Mouse (Mus musculus) frontal cortex, adult (tissue): ENCODE data around the gene Nudt17.
"Not testable (repeated sequence)": the region's sequence is repeated elsewhere in the genome, so short reads cannot be mapped to it uniquely, and the experiment has no call there.

Experiments used
- ATAC-seq: cut with Nextera tagmentation; 2 replicates; pipeline ENCODE4 v1.9.2; 2017; ENCODE audit warnings: mild to moderate bottlenecking, moderate library complexity, mixed read lengths; ENCODE audit not compliant: low TSS enrichment

Nudt17 gene

DNA sequence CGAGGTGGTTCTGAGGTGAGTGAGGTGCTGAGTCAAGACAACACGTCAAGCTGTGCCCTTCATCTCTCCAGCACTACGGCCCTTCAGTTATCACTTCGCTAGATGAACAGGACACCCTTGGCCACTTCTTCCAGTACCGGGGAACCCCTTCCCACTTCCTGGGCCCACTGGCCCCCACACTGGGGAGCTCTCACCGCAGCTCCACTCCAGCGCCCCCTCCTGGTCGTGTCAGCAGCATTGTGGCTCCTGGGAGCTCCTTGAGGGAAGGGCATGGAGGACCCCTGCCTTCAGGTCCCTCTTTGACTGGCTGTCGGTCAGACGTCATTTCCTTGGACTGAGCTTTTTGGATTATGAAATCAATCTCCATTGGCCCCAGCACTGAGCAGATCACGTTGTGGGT, 3.6 kb downstream of the Nudt17 start:
- no peak for ATAC-seq

DNA sequence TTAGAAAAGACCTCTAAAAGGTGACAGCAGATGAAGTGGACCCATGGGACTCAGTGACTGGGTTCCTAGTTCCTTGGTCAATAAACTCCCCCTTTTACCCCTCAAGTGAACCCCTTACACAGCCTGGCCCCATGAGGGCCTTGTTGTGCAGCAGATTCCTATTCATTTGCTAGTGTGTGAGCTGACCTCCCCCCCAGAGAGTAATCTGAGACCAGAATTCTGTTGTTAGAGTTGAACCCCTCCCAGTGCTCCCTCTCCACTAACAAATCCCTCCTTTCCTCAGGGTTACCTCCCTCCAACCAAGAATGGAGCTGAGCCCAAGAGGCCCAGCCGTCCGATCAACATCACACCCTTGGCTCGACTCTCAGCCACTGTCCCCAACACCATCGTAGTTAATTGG, 7.4 kb downstream of the Nudt17 start:
- no peak for ATAC-seq

DNA sequence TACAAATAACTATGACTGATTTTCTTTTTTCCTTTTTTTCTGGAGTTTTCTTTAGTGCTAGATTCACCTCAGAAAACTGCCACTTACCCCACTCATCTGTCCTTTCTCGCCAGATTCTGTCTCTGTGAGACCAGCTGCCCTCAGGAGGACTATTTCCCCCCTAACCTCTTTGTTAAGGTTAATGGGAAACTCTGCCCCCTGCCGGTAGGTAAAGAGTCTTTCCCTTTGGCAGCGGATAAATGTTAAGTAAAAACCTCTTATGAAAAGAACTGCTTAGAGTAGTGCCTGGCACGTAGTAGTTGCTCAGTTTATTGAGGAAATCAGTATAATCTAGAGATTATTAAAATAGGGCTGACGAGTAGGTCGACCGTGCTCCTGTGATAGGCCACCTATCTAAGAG, 8.0 kb downstream of the Nudt17 start:
- no peak for ATAC-seq

DNA sequence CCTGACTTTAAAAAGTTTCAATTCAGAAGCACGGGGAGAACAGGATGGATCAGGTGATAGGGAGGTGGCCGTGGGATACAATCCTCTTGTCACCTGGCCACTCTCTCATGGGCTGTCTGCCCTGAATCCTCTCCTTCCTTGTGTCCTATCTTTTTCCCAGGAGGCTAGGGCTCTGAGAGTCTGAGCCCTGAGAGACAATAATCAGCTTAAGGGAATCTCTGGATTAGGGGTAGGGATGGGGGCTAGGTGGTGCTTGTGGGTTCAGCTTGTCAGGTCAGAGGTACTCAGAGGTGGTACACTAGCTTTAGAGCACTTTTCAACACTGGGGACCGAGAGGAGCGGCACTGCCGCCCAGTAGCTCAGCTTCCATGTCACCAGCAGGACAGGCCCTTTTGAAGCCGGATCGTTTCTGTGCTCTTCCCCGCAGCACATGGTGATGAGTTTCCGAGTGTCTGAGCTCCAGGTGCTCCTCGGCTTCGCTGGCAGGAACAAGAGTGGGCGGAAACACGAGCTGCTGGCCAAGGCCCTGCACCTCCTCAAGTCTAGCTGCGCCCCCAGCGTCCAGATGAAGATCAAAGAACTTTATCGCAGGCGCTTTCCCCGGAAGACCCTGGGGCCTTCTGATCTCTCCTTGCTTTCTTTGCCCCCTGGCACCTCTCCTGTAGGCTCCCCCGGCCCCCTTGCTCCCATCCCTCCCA, 9.2 kb downstream of the Nudt17 start:
- peak; percentile 26; the same call in 1 of the 2 replicates for ATAC-seq

DNA sequence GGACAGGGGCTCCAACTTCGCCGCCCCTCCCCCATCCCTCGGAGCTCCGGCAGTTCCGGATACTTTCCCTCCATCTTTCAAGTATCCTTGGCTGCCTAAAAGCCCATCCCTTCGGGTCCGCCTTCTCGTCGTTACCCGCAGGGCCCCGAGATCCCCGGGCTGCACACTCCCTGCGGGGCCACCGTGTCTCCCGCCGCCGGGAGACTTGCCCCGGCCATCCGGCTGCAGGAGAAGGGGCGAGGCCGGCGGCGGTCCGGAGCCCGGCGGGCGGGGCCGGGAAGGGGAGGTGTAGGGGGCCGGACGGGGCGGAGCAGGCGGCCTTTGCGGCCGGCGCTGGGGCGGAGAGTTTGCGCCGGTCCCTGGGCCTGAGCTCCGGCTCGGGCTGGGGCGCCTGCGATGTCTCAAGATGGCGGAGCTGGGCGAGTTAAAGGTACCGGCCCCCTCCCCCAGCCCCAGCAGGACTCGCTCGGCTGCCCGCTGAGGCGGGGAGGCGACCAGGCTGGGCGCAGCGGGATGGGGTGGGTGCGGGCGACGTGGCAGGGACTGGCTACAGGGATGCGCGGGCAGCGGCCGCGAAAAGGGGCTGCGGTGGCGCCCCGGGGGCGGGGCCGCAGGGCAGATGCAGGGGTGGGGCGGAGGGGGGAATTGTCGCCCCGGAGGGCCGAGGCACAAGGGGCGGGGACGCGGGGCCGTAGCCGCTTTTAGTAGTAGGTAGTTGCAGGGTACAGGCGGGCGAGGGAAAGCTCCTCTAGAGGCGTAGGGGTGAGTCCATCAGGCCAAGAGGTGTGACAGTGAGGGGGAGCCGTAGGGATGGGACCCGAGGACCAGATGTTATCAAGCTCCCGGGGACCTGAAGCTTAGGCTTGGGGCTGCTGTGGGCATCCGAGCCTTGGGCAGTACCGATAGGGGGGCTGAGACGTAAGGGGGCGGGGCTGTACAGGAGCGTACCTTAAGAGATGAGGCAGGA, 11.3 kb downstream of the Nudt17 start:
- ATAC-seq: peak; percentile 82

DNA sequence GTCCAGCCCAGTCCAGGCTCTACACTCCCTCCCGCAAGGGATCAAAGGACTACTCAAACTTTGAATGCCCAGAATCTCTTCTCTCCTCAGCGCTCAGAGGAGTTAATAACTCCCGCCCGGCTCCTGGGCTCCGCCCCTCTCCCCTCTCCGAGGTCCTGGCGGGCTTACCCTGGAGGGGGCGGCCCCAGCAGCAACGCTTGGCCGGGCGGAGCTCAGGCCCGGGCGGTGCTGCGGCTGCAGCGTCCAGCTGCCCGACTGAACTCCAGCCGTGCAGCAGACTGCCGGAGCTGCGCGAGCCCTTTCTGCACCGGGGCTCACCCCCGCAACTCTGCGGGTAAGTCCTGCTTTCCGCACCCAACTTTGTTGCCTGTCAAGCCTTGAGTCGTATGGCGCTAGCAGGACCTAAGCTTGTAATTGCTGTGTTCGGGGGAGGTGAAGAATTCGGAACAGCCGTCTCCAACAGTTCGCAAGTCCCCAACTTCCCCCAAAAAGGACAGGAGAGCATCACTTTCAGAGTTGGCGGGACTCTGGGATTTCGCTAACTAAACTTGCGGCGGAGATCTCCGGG, 12.1 kb downstream of the Nudt17 start, which contains the start of gene Pias3:
Gene Pias3 (plus strand): TSS at position 187 of the 568 bp plus-strand sequence.
- ATAC-seq: peak; percentile 47

DNA sequence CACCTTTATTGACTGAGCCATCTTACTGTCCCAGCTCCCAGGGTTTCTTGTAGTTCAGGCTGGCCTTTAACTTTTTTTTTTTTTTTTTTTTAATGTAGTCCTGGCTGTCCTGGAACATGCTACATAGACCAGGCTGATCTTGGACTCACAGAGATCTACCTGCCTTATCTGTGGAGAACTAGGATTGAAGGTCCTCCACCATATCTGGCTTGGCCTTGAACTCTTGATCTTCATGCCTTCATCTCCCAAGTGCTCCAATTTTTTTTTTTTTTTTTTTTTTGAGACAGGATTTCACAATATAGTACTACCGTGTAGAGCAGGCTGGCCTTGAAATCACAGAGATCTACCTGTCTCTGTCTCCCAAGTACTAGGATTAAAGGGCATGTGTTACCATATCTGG, 14.8 kb downstream of the Nudt17 start:
- ATAC-seq: no peak

DNA sequence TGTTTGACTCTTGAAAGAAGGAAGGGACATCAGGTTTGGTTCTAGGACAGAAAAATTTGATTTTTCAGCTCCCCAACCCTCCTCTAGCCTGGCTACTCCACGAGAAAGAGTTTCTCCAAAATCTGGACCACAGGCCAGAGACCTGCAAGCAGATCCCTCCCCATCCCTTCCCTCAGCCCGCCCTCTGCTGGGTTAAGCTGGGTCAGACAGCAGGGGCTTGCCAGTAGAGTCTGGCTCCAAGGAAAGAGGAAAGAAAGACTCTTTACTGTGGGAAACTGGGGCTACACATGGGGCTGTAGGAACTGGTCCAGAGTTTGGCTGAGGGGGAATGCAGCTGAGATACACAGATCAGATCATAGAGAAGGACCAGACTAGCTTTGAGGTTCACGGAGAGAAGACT, 15.9 kb downstream of the Nudt17 start:
- ATAC-seq: no peak

DNA sequence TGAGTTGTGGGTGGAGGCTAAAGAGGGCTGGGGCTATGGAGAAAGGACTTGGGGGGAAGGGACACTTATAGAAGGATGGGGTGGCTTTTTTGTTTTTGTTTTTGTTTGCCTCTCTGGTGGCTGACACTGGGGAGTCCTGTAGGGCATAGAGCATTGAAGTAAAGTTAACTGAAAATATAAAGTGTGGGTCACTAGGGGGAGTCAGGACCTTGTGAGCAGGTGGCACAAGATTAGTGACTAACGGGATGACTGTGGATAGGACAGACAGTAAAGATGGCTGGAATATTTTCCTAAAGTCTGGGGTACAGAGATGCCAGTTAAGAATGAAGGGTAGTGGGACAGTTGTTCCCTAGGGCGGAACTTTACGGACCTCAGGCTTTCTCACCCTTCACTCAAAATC, 18.1 kb downstream of the Nudt17 start:
- no peak for ATAC-seq

DNA sequence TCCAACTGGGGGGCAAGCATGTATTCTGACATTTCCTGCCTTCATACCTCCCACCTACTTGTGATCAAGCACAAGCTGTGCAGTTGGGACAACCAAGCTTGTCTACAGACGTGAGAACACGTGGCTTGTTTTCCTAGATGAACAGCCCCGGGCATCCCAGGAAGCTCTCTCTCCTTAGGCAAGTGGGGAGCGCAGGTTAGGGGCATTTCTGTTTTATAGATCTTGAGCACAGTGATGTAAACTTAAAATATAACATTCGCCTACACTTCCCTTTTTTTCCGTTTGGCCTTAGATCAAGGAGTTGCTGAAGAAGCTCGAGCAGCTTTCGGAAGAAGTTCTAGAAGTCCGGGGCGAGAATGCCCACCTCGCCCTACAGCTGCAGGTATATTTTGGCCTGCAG, 19.5 kb downstream of the Nudt17 start:
- peak; percentile 41; the same call in 1 of the 2 replicates for ATAC-seq

DNA sequence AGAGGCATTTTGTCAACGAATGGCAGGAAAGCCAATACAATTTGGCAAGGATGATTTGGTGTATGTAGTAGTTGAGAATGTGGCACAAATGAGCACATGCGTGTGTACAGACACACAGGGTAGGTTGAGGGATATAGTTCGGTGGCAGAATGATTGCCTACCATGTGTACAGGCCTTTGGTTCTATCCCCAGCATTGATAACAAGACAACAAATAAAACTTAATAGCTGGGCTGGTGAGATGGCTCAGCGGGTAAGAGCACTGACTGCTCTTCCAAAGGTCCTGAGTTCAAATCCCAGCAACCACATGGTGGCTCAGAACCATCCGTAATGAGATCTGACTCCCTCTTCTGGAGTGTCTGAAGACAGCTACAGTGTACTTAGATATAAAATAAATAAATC, 22.3 kb downstream of the Nudt17 start:
- ATAC-seq: not testable (repeated sequence)

DNA sequence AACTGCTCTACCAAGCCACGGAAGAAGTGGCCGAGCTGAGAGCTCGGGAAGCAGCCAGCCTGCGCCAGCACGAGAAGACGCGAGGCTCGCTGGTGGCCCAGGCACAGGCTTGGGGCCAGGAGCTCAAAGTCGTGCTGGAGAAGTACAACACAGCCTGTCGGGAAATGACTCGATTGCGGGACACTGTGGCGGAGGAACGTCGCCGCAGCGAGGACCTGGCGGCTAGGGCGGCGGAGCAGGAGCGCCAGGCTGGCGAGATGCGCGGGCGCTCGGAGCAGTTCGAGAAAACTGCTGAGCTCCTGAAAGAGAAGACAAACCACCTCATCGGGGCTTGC, 23.6 kb downstream of the Nudt17 start:
- ATAC-seq: peak; percentile 21; the same call in 1 of the 2 replicates

DNA sequence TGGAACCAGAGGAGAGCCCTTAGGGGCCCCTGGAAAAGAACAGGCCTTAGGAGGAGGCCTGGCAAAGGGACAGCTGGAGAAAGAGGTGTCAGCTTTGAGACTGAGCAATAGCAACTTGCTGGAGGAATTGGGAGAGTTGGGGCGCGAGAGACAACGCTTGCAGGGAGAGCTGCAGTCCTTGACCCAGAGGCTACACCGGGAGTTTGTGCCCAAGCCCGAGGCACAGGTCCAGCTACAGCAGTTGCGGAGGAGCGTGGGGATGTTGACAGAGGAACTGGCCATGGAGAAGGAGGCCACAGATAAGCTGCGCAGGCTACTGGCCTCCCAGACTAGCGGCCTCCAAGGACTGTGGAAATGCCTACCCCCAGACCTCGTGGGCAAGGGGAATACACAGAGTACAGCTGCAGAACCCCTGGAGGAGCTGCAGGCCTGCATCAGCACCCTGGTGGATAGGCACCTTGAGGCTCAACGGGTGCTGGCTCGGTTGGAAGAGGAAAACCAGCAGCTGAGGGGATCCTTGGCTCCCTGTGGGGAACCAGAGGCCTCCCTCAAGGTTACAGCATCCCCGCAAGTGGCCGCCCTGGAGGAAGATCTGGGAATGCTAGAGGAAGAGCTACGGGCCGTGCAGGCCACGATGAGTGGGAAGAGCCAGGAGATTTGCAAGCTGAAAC, 24.1 kb downstream of the Nudt17 start:
- ATAC-seq: 0 out of 2 replicates have a peak, but pooled peaks have one; percentile 3

DNA sequence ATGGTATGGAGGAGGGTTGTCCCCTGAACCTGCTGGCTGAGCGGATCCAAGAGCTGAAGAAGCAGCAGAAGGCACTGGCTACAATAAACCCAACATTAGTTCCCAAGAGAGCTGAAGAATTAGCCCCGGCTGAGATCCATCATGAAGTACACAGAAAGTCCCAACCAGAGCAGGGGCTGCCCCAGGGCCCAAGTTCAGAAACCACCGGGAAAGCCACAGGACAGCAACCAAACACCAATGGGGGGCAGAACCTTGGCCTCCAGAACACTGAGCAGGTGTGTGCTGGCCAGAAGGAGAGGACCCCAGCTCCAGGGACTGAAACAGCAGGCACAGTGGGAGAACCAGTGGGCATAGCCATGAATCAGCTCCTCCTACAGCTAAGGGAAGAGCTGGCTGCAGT, 24.9 kb downstream of the Nudt17 start:
- ATAC-seq: peak; percentile 48; the same call in 1 of the 2 replicates

DNA sequence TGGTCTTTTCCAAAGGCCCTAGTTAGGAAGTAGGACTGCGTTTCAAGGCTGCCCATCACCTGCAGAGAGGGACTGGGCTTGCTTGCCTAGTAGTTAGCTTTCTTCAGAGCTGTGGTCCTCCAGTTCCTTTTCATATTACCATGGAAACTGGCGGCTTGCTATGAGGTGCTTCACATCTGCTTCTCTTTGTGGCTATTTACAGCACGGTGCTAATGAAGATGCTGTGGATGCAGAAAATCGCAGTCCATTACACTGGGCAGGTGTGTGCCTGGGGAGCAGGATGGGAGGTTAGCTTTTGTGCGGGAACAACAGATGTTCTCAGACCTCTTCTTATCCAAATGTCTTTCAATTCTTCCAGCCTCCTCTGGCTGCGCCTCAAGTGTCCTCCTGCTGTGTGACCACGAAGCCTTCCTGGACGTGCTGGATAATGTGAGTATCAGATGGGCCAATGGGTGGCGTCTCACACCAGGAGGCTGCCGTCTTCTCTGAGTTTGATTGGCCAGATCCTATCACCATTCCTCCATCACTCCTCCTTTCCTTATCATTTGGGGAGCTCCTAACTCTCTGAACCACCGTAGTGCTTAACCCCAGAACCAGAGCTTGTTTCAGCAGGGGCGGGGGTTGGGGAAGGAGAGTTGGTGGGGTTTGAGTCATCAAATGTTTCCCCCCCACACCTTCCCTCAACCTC, 27.9 kb downstream of the Nudt17 start:
- no peak for ATAC-seq

DNA sequence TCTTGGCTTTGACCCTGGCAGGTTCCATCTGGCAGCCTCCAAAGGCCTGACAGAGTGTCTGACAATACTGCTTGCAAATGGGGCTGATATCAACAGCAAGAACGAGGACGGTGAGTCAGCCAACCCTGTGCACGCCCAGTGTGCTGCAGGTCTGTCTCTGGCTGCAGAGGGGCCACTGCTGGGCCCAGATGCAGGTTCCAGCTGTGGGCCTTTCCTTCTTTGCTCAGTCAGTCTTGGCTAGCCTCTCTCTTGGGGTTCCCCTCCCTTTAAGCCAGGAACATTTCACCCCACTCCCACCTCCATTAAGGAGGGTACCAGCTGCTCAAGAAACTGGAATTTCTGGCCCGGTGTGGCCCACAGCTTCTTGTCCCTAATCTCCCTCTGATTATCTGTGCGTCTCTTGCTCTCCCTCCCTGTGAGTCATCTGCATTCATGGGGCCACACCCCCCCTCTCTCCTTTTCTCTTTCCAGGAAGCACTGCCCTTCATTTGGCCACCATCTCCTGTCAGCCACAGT, 29.1 kb downstream of the Nudt17 start:
- no peak for ATAC-seq

DNA sequence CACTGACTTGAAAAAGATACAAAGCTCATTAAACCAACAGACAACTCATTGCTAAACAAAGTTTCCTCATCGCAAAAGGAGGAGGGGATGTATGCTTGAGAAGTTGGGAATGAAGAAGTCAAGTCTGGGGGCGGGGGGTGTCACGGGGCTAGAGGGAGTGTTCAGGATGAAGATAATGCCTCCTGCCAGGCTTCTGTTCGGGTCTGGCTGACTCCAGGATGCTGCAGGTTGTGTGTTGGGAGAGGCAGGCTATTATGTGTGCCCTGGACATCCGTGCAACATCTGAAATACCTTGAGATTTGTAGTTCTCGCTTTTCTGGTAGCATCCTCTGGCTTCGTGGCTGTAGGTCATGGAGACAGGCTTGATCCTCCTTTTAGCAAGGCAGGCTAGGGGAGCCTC, 29.9 kb downstream of the Nudt17 start:
- ATAC-seq: no peak

DNA sequence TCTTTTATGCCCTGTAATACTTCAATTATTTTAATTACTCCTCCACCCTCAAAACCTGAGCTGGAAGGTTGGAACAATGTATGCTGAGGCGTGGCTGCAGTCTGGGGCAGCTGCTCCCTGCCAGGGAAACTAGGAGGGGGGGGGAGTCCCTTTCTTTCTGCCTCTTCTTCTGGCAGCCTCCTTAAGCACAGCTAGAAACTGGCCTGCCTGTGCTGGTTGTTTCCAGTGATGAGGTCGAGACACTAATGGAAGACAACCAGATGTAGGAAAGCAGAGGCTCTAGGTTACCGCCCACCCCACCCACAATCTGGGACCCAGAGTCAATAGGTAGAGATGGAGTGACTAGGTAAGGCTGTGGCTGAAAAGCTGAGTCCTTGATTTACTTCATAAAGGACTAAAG, 32.7 kb downstream of the Nudt17 start:
- ATAC-seq: no peak

DNA sequence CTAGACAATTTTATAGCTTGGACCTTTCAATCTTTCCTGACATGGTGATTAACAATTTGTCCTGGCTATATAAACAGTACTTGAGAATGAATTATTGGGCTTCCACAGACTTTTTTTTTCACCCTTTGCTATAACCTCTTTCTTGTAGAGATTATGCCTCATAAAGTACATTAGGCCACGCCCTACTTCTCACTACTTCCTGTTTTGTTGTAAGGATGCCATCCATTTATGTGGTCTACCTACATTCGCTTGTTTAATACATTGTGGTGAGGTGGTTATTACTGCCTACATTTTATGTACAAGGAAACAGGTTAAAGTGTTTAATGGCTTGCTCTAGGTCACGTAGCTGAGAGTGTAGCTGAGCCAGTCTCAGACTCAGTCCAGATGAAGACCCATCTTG, 33.2 kb downstream of the Nudt17 start:
- ATAC-seq: no peak

DNA sequence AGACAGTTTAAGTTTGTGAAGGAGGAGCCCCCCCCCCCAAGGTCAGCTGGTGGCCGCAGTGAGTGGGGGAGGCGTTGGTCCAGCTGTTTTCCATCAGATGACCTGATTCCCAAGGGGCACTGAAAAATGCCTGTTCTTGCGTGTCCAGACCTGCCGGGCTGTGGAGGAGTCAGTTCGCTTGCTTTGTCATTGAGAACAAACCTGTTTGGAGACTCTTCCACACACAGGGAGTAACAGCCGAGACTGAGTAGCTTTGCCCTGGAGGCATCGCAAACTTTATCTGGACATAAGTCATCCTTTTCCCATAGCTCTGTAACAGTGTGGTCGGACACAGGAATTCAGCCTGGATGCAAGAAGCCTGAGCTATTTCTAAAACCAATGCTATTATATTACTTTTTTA, 33.9 kb downstream of the Nudt17 start:
- ATAC-seq: no peak

DNA sequence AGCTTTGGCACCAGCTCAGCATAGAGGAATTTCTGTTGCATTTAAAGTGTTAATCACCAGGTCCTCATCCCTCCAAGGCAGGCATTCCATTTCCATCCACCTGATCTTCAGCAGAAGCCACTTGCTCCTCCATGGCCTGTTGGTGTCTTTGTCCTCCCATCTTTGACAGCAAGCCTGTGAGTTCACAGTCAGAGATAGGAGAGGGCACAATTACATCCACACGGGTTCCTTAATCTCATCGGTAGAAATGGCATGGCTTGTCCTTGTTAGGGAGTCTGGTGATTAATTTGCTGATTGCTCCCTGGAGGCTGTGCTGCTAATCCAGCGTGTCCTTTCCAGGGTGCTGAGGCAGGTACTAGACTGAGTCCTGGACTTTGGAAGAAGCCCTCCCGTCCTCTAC, 34.8 kb downstream of the Nudt17 start:
- ATAC-seq: no peak
